Mouse (Mus musculus) liver, embryonic 16.5 days (tissue): ENCODE results near the gene Cd5. TPM values are rescaled to one million over a fixed set of nuclear protein-coding genes. Genes with fewer than 3 reads are reported as not detected.

Experiments used
- ATAC-seq: fragments of 200-750 bp; cut with Nextera tagmentation; 2 replicates; pipeline ENCODE4 v1.8.0; 2017; ENCODE audit warnings: low read depth, mild to moderate bottlenecking, moderate number of reproducible peaks, moderate library complexity
- H3K27ac ChIP-seq: fragments of 300-500 bp; sonication (generic); 2 replicates; pipeline ENCODE4 v1.5.1; 2014; ENCODE audit warnings: mild to moderate bottlenecking, low read length
- H3K27me3 ChIP-seq: fragments of 300-500 bp; sonication (generic); 2 replicates; pipeline ENCODE4 v1.6.1; 2014; ENCODE audit warnings: low read depth, low read length, mixed read lengths; ENCODE audit not compliant: control insufficient read depth, insufficient read depth
- H3K36me3 ChIP-seq: fragments of 300-500 bp; sonication (generic); 2 replicates; pipeline ENCODE4 v1.6.1; 2014; ENCODE audit warnings: mild to moderate bottlenecking; ENCODE audit not compliant: control insufficient read depth, insufficient read depth
- H3K4me1 ChIP-seq: fragments of 300-500 bp; sonication (generic); 2 replicates; pipeline ENCODE4 v1.6.1; 2014; ENCODE audit warnings: low read depth, low read length, mixed read lengths; ENCODE audit not compliant: control insufficient read depth
- H3K4me2 ChIP-seq: fragments of 300-500 bp; sonication (generic); 2 replicates; pipeline ENCODE4 v1.6.1; 2014; ENCODE audit warnings: low read depth, low read length, mixed read lengths
- H3K4me3 ChIP-seq: fragments of 300-500 bp; sonication (generic); 2 replicates; pipeline ENCODE4 v1.5.1; 2014; ENCODE audit warnings: low read depth, mild to moderate bottlenecking, low read length
- H3K9ac ChIP-seq: fragments of 300-500 bp; sonication (generic); 2 replicates; pipeline ENCODE4 v1.6.1; 2014; ENCODE audit warnings: low read depth, low read length
- H3K9me3 ChIP-seq: fragments of 300-500 bp; sonication (generic); replicated peaks from 2 replicates; pipeline ENCODE4 v1.6.1; 2016; ENCODE audit warnings: low read length; ENCODE audit not compliant: control insufficient read depth
- WGBS: fragments of 180-500 bp; shearing (Covaris S2); extraction: QIAGEN DNeasy Blood & Tissue Kit; methylation state at CpG from one replicate; pipeline ENCODE4 v1.1.7; 2014; ENCODE audit not compliant: insufficient replicate concordance; 5-methylcytosine and 5-hydroxymethylcytosine counted together
- polyA plus RNA-seq: library from polyadenylated mRNA; unstranded; fragments of >200 nt; fragmentation: Nextera tagmentation; extraction: Ambion mirVana; gene quantifications from 2 replicates; pipeline ENCODE4 v1.2.1, GENCODE M21; 2015

The Cd5 gene
- polyA plus RNA-seq, 1 experiment from 2014 or later: not detected

GRCm38 (mm10) chr19:10761794-10762415, 23.1 kb upstream of the Cd5 start:
- WGBS: 58% methylated on average over 8 of the region's 8 CpGs
- Histone ChIP-seq H3K4me2 (no peak overlapping the region), H3K4me3 (no peak overlapping the region), H3K4me1 (no peaks in the 10 kb centered on the region), H3K27ac (no peak overlapping the region), H3K27me3 (no peaks in the 10 kb centered on the region), H3K9me3 (no peaks in the 10 kb centered on the region), H3K9ac (no peak overlapping the region), H3K36me3 (no peaks in the 10 kb centered on the region)
- ATAC-seq: no peak

GRCm38 (mm10) chr19:10759983-10760831, 21.4 kb upstream of the Cd5 start:
- no peaks in the 10 kb centered on the region for H3K27me3 ChIP-seq
- ATAC-seq: no peak
- 60% methylated on average over 9 of the region's 9 CpGs for WGBS
- H3K4me2 ChIP-seq: no peak overlapping the region
- no peak overlapping the region for H3K4me3 ChIP-seq
- H3K9me3 ChIP-seq: no peaks in the 10 kb centered on the region
- H3K27ac ChIP-seq: no peak overlapping the region
- H3K36me3 ChIP-seq: no peaks in the 10 kb centered on the region
- H3K9ac ChIP-seq: no peak overlapping the region
- no peaks in the 10 kb centered on the region for H3K4me1 ChIP-seq

GRCm38 (mm10) chr19:10759525-10759924, 20.7 kb upstream of the Cd5 start:
- no peaks in the 10 kb centered on the region for H3K9me3 ChIP-seq
- no peaks in the 10 kb centered on the region for H3K36me3 ChIP-seq
- ATAC-seq: no peak
- H3K27me3 ChIP-seq: no peaks in the 10 kb centered on the region
- no peak overlapping the region for H3K4me3 ChIP-seq
- no peaks in the 10 kb centered on the region for H3K4me1 ChIP-seq
- H3K4me2 ChIP-seq: no peak overlapping the region
- no peak overlapping the region for H3K9ac ChIP-seq
- H3K27ac ChIP-seq: no peak overlapping the region

- Histone ChIP-seq H3K4me1 (no peaks in the 10 kb centered on the region), H3K9ac (no peak overlapping the region), H3K36me3 (no peaks in the 10 kb centered on the region), H3K9me3 (no peaks in the 10 kb centered on the region), H3K4me2 (no peak overlapping the region), H3K4me3 (no peak overlapping the region), H3K27ac (no peak overlapping the region), H3K27me3 (no peaks in the 10 kb centered on the region)
- WGBS: 48% methylated on average over 6 of the region's 6 CpGs
- ATAC-seq: no peak
Observed at GRCm38 (mm10) chr19:10758708-10759107, 19.9 kb upstream of the Cd5 start.

GRCm38 (mm10) chr19:10757526-10757925, 18.7 kb upstream of the Cd5 start:
- ATAC-seq: no peak
- H3K36me3 ChIP-seq: no peaks in the 10 kb centered on the region
- no peak overlapping the region for H3K9ac ChIP-seq
- H3K27me3 ChIP-seq: no peaks in the 10 kb centered on the region
- H3K9me3 ChIP-seq: no peaks in the 10 kb centered on the region
- H3K4me2 ChIP-seq: no peak overlapping the region
- WGBS: 72% methylated on average over 2 of the region's 2 CpGs
- no peaks in the 10 kb centered on the region for H3K4me1 ChIP-seq
- no peak overlapping the region for H3K27ac ChIP-seq
- H3K4me3 ChIP-seq: no peak overlapping the region

GRCm38 (mm10) chr19:10757125-10757524, 18.3 kb upstream of the Cd5 start:
- Histone ChIP-seq H3K4me2 (no peak overlapping the region), H3K4me1 (no peaks in the 10 kb centered on the region), H3K36me3 (no peaks in the 10 kb centered on the region), H3K27ac (no peak overlapping the region), H3K9me3 (no peaks in the 10 kb centered on the region), H3K4me3 (no peak overlapping the region), H3K9ac (no peak overlapping the region), H3K27me3 (no peaks in the 10 kb centered on the region)
- no peak for ATAC-seq

- no peaks in the 10 kb centered on the region for H3K27me3 ChIP-seq
- no peak overlapping the region for H3K27ac ChIP-seq
- no peak overlapping the region for H3K4me2 ChIP-seq
- no peak for ATAC-seq
- H3K9me3 ChIP-seq: no peaks in the 10 kb centered on the region
- WGBS: 79% methylated on average over 5 of the region's 5 CpGs
- H3K4me3 ChIP-seq: no peak overlapping the region
- no peak overlapping the region for H3K9ac ChIP-seq
- H3K36me3 ChIP-seq: no peaks in the 10 kb centered on the region
- no peaks in the 10 kb centered on the region for H3K4me1 ChIP-seq
Observed at GRCm38 (mm10) chr19:10752646-10753045, 13.8 kb upstream of the Cd5 start.

- WGBS: 66% methylated on average over 6 of the region's 6 CpGs
- no peaks in the 10 kb centered on the region for H3K36me3 ChIP-seq
- no peaks in the 10 kb centered on the region for H3K9me3 ChIP-seq
- no peak for ATAC-seq
- H3K27ac ChIP-seq: no peak overlapping the region
- no peak overlapping the region for H3K9ac ChIP-seq
- H3K4me1 ChIP-seq: no peaks in the 10 kb centered on the region
- H3K4me3 ChIP-seq: no peak overlapping the region
- no peaks in the 10 kb centered on the region for H3K27me3 ChIP-seq
- H3K4me2 ChIP-seq: no peak overlapping the region
Observed at GRCm38 (mm10) chr19:10752106-10752505, 13.3 kb upstream of the Cd5 start.

- 72% methylated on average over 1 of the region's 1 CpGs for WGBS
- no peaks in the 10 kb centered on the region for H3K36me3 ChIP-seq
Observed at GRCm38 (mm10) chr19:10751607-10752006, 12.8 kb upstream of the Cd5 start.

More at GRCm38 (mm10) chr19:10751607-10752006, 12.8 kb upstream of the Cd5 start:
- H3K4me3 ChIP-seq: no peak overlapping the region
- ATAC-seq: no peak
- no peaks in the 10 kb centered on the region for H3K9me3 ChIP-seq
- H3K27me3 ChIP-seq: no peaks in the 10 kb centered on the region
- no peaks in the 10 kb centered on the region for H3K4me1 ChIP-seq
- no peak overlapping the region for H3K4me2 ChIP-seq
- no peak overlapping the region for H3K9ac ChIP-seq
- no peak overlapping the region for H3K27ac ChIP-seq
